Mouse (Mus musculus) cerebellum, adult 8-10 months (tissue): Measurements from ENCODE around the gene Zfp697.
"Not testable (repeated sequence)": the region's sequence is repeated elsewhere in the genome, so short reads cannot be mapped to it uniquely, and the experiment has no call there.

Experiments
- DNase-seq: peaks from one replicate; pipeline ENCODE4 v3.0.0; 2022

Zfp697 gene

GRCm38 (mm10) chr3:98422926-98423325 is 40.7 kb downstream of the Zfp697 start:
- no peak for DNase-seq

GRCm38 (mm10) chr3:98426749-98427148 is 44.5 kb downstream of the Zfp697 start:
- no peak for DNase-seq

GRCm38 (mm10) chr3:98427260-98427599 is 45.0 kb downstream of the Zfp697 start:
- DNase-seq, result no peak

GRCm38 (mm10) chr3:98427600-98428448 is 45.6 kb downstream of the Zfp697 start:
- peak; percentile 91 for DNase-seq

- no peak for DNase-seq
These were observed 46.2 kb downstream of the Zfp697 start for GRCm38 (mm10) chr3:98428449-98428775.

GRCm38 (mm10) chr3:98428928-98429525 is 46.8 kb downstream of the Zfp697 start:
- DNase-seq, result no peak

GRCm38 (mm10) chr3:98434088-98434816 is 52.0 kb downstream of the Zfp697 start:
- no peak for DNase-seq

GRCm38 (mm10) chr3:98435030-98435429 is 52.8 kb downstream of the Zfp697 start:
- no peak for DNase-seq

- DNase-seq, result not testable (repeated sequence)
These were observed 60.0 kb downstream of the Zfp697 start for GRCm38 (mm10) chr3:98442245-98442644.

GRCm38 (mm10) chr3:98443149-98443779 is 61.0 kb downstream of the Zfp697 start:
- not testable (repeated sequence) for DNase-seq

- not testable (repeated sequence) for DNase-seq
These were observed 61.7 kb downstream of the Zfp697 start for GRCm38 (mm10) chr3:98443924-98444323.

GRCm38 (mm10) chr3:98453786-98454185 is 71.5 kb downstream of the Zfp697 start:
- not testable (repeated sequence) for DNase-seq

GRCm38 (mm10) chr3:98457026-98457425 is 74.8 kb downstream of the Zfp697 start, which contains the start of gene Gm4450:
Gene Gm4450 (minus strand): TSS chr3:98457126.
- DNase-seq, result not testable (repeated sequence)

GRCm38 (mm10) chr3:98469323-98469722 is 87.1 kb downstream of the Zfp697 start:
- not testable (repeated sequence) for DNase-seq

- not testable (repeated sequence) for DNase-seq
These were observed 88.8 kb downstream of the Zfp697 start for GRCm38 (mm10) chr3:98471057-98471456.

- DNase-seq, result not testable (repeated sequence)
These were observed 89.2 kb downstream of the Zfp697 start for GRCm38 (mm10) chr3:98471499-98471898.

GRCm38 (mm10) chr3:98494184-98494583 is 111.9 kb downstream of the Zfp697 start:
- DNase-seq, result not testable (repeated sequence)

GRCm38 (mm10) chr3:98495055-98495454 is 112.8 kb downstream of the Zfp697 start:
- DNase-seq, result not testable (repeated sequence)

GRCm38 (mm10) chr3:98496762-98497161 is 114.5 kb downstream of the Zfp697 start:
- not testable (repeated sequence) for DNase-seq

- DNase-seq, result not testable (repeated sequence)
These were observed 115.1 kb downstream of the Zfp697 start for GRCm38 (mm10) chr3:98497401-98497800.

GRCm38 (mm10) chr3:98507229-98507628 is 125.0 kb downstream of the Zfp697 start:
- not testable (repeated sequence) for DNase-seq

- not testable (repeated sequence) for DNase-seq
These were observed 128.2 kb downstream of the Zfp697 start, which contains the start of gene Hsd3b4 for GRCm38 (mm10) chr3:98510414-98510813. Gene Hsd3b4 (minus strand): TSS chr3:98510514.

GRCm38 (mm10) chr3:98522779-98523178 is 140.5 kb downstream of the Zfp697 start:
- not testable (repeated sequence) for DNase-seq
